Mouse (Mus musculus) c-Kit-positive CD71-negative TER-119-negative erythroid progenitor cells, embryonic 14.5 days (primary cell): ENCODE measurements around the gene Cetn2.

Experiments
- DNase-seq: peaks from one replicate; pipeline ENCODE4 v3.0.0-alpha.2; 2013; ENCODE audit warnings: low read depth

Gene Cetn2

GRCm38 (mm10) chrX:72917884-72918681, at the start of gene Cetn2, which contains the start of gene Nsdhl:
Gene Cetn2, minus strand, starts transcription at chrX:72918411.
Gene Nsdhl, plus strand, starts transcription at chrX:72918557.
- DNase-seq: peak; percentile 80

- DNase-seq: no peak
Measured at GRCm38 (mm10) chrX:72962743-72963142, 44.5 kb upstream of the Cetn2 start.

- no peak for DNase-seq
Measured at GRCm38 (mm10) chrX:72961511-72961910, 43.3 kb upstream of the Cetn2 start.

- DNase-seq: no peak
Measured at GRCm38 (mm10) chrX:72960431-72960830, 42.2 kb upstream of the Cetn2 start.

GRCm38 (mm10) chrX:72956486-72956885, 38.3 kb upstream of the Cetn2 start:
- DNase-seq: no peak

- no peak for DNase-seq
Measured at GRCm38 (mm10) chrX:72953464-72953863, 35.3 kb upstream of the Cetn2 start.

GRCm38 (mm10) chrX:72921391-72921790, 3.2 kb upstream of the Cetn2 start:
- no peak for DNase-seq

- DNase-seq: no peak
Measured at GRCm38 (mm10) chrX:72918682-72919059, 460 bp upstream of the Cetn2 start.

GRCm38 (mm10) chrX:72911611-72912010, 6.6 kb downstream of the Cetn2 start:
- no peak for DNase-seq

GRCm38 (mm10) chrX:72908404-72908741, 9.8 kb downstream of the Cetn2 start:
- DNase-seq: no peak

GRCm38 (mm10) chrX:72907619-72908403, 10.4 kb downstream of the Cetn2 start:
- DNase-seq: no peak

- no peak for DNase-seq
Measured at GRCm38 (mm10) chrX:72902530-72902929, 15.7 kb downstream of the Cetn2 start.

GRCm38 (mm10) chrX:72896055-72896437, 22.2 kb downstream of the Cetn2 start:
- no peak for DNase-seq

GRCm38 (mm10) chrX:72895388-72896054, 22.7 kb downstream of the Cetn2 start:
- no peak for DNase-seq
